Mouse (Mus musculus) small intestine, adult 2 months (tissue): Measurements from ENCODE around the gene Ifitm3.

Experiments used
- CTCF ChIP-seq: fragments of 200-500 bp; IDR thresholded peaks from 2 replicates; pipeline ENCODE4 v1.5.1; 2012; ENCODE audit warnings: low read depth, mild to moderate bottlenecking, control low read depth, inconsistent platforms, low read length, moderate library complexity, mixed read lengths; ENCODE audit not compliant: insufficient replicate concordance, insufficient read length; ENCODE audit errors: extremely low read depth
- POLR2A ChIP-seq: fragments of 200-500 bp; IDR thresholded peaks from 2 replicates; pipeline ENCODE4 v1.6.1; 2012; ENCODE audit warnings: low read depth, mild to moderate bottlenecking, control low read depth, inconsistent platforms, low read length, moderate library complexity

GRCm38 (mm10) chr7:141038090-141039032 is 27.8 kb upstream of the Ifitm3 start:
- no peak for TF ChIP-seq POLR2A
- TF ChIP-seq CTCF, result no peak
